Mouse (Mus musculus) forebrain, embryonic 11.5 days (tissue): ENCODE results near the gene Unc13d. TPM values are rescaled to one million over a fixed set of nuclear protein-coding genes. Genes with fewer than 3 reads are reported as not detected.

ENCODE experiments used
- ATAC-seq: fragments of 200-750 bp; cut with Nextera tagmentation; replicated peaks from 2 replicates; pipeline ENCODE4 v1.8.0; 2017; ENCODE audit warnings: moderate TSS enrichment; ENCODE audit not compliant: low FRiP score
- DNase-seq: peaks from one replicate; pipeline ENCODE4 v3.0.0-alpha.2; 2017; ENCODE audit warnings: low spot score
- H3K27ac ChIP-seq: fragments of 300-500 bp; sonication (generic); 2 replicates; pipeline ENCODE4 v1.5.1; 2014; ENCODE audit warnings: low read depth, low read length
- H3K27me3 ChIP-seq: fragments of 300-500 bp; sonication (generic); 2 replicates; pipeline ENCODE4 v1.6.1; 2014; ENCODE audit warnings: mild to moderate bottlenecking, low read length, mixed read lengths; ENCODE audit not compliant: control insufficient read depth, insufficient read depth
- H3K36me3 ChIP-seq: fragments of 300-500 bp; sonication (generic); 2 replicates; pipeline ENCODE4 v1.6.1; 2014; ENCODE audit warnings: mild to moderate bottlenecking, low read length, moderate library complexity, mixed read lengths; ENCODE audit not compliant: control insufficient read depth, insufficient read depth
- H3K4me1 ChIP-seq: fragments of 300-500 bp; sonication (generic); replicated peaks from 2 replicates; pipeline ENCODE4 v1.6.1; 2014; ENCODE audit warnings: low read length, mixed read lengths; ENCODE audit not compliant: control insufficient read depth, insufficient read depth
- H3K4me2 ChIP-seq: fragments of 300-500 bp; sonication (generic); 2 replicates; pipeline ENCODE4 v1.6.1; 2014; ENCODE audit warnings: low read depth, mild to moderate bottlenecking, low read length, moderate library complexity, mixed read lengths; ENCODE audit not compliant: severe bottlenecking
- H3K4me3 ChIP-seq: fragments of 300-500 bp; sonication (generic); 2 replicates; pipeline ENCODE4 v1.5.1; 2014; ENCODE audit warnings: low read depth, low read length
- H3K9ac ChIP-seq: fragments of 300-500 bp; sonication (generic); 2 replicates; pipeline ENCODE4 v1.6.1; 2014; ENCODE audit warnings: low read length
- H3K9me3 ChIP-seq: fragments of 300-500 bp; sonication (generic); 2 replicates; pipeline ENCODE4 v1.6.1; 2016; ENCODE audit warnings: low read length, mixed read lengths; ENCODE audit not compliant: control insufficient read depth
- WGBS: fragments of 180-500 bp; shearing (Covaris S2); extraction: QIAGEN DNeasy Blood & Tissue Kit; methylation state at CpG from one replicate; pipeline ENCODE4 v1.1.7; 2014; 5-methylcytosine and 5-hydroxymethylcytosine counted together
- polyA plus RNA-seq: library from polyadenylated mRNA; unstranded; fragments of >200 nt; fragmentation: Nextera tagmentation; extraction: Ambion mirVana; gene quantifications from 2 replicates; pipeline ENCODE4 v1.2.1, GENCODE M21; 2014

Gene Unc13d
- polyA plus RNA-seq, 1 experiment from 2014 or later: 2.2 TPM

DNA sequence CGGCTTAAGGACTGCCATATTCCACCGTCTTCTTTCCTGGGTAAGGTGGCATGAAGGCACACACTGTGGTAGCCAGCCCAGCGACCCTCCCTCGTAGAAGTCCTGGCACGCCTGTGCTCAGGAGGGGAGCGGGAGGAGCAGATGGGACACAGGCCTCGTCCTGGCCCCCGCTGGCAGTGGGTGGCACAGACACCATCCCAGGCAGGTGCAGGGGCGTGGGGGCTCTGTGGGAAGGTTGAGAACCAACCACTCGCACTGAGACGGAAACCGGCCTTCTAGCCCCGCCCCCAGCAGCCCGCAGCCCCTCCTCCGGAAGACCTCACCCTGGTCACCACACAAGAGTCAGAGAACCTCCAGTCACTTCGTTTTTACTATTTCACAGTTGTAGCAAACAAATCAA, 460 bp upstream of the Unc13d start:
- peak overlapping the region; percentile 23; the same call in 1 of the 2 replicates for H3K9ac ChIP-seq
- no peaks in the 10 kb centered on the region for H3K27me3 ChIP-seq
- H3K4me1 ChIP-seq: peaks cover 8% of the 10 kb centered on the region
- peak; percentile 37; the same call in 1 of the 2 replicates for ATAC-seq
- peak overlapping the region; percentile 46 for H3K4me2 ChIP-seq
- peak; percentile 70 for DNase-seq
- H3K9me3 ChIP-seq: no peaks in the 10 kb centered on the region
- WGBS: 8% methylated on average over 16 of the region's 16 CpGs
- H3K36me3 ChIP-seq: peaks cover 12% of the 10 kb centered on the region
- peak overlapping the region; percentile 13; the same call in 1 of the 2 replicates for H3K4me3 ChIP-seq
- H3K27ac ChIP-seq: peak overlapping the region; percentile 13; the same call in 1 of the 2 replicates

DNA sequence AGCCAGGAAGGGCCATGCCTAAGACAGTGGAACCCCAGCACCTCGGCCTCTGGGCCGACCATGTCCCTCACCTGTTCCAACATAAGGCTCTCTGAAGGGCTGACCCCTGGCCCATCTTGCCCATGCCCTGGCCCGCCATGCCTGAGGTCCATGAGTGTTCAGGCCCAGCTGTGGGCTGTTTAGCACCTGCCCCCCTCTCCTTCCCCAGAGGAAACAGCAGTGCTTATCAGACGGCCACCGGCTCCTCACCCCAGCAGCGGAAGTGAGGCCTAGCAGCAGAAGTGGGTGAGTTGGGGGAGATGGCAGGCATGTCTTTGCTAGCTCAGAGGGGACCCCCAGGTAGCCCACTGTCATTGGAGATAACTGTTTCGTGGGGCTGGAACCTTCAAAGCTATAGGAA, 925 bp downstream of the Unc13d start:
- DNase-seq: no peak
- Histone ChIP-seq H3K4me3 (no peak overlapping the region), H3K36me3 (peaks cover 6% of the 10 kb centered on the region), H3K4me1 (peaks cover 8% of the 10 kb centered on the region), H3K9me3 (no peaks in the 10 kb centered on the region), H3K27ac (no peak overlapping the region), H3K27me3 (no peaks in the 10 kb centered on the region), H3K9ac (no peak overlapping the region), H3K4me2 (no peak overlapping the region)
- no peak for ATAC-seq
- 83% methylated on average over 7 of the region's 7 CpGs for WGBS

DNA sequence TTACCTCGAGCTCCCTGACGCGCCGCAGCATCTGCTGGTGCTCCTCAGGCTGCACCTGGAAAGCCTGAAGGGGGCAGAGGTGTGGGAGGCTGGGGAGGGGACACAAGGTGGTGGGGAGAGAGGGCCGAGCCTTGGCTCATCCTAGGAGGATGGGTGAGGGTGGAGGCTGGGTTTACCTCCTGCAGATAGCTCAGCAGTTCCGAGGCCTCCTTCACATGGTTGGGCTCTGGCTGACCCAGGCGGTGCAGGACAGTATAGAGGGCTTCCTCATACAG, 1.6 kb downstream of the Unc13d start:
- no peak overlapping the region for H3K4me2 ChIP-seq
- H3K4me3 ChIP-seq: no peak overlapping the region
- H3K9ac ChIP-seq: no peak overlapping the region
- H3K36me3 ChIP-seq: peaks cover 6% of the 10 kb centered on the region
- DNase-seq (no peak), ATAC-seq (no peak)
- no peaks in the 10 kb centered on the region for H3K27me3 ChIP-seq
- H3K4me1 ChIP-seq: peaks cover 8% of the 10 kb centered on the region
- H3K27ac ChIP-seq: no peak overlapping the region
- 65% methylated on average over 7 of the region's 7 CpGs for WGBS
- H3K9me3 ChIP-seq: no peaks in the 10 kb centered on the region

DNA sequence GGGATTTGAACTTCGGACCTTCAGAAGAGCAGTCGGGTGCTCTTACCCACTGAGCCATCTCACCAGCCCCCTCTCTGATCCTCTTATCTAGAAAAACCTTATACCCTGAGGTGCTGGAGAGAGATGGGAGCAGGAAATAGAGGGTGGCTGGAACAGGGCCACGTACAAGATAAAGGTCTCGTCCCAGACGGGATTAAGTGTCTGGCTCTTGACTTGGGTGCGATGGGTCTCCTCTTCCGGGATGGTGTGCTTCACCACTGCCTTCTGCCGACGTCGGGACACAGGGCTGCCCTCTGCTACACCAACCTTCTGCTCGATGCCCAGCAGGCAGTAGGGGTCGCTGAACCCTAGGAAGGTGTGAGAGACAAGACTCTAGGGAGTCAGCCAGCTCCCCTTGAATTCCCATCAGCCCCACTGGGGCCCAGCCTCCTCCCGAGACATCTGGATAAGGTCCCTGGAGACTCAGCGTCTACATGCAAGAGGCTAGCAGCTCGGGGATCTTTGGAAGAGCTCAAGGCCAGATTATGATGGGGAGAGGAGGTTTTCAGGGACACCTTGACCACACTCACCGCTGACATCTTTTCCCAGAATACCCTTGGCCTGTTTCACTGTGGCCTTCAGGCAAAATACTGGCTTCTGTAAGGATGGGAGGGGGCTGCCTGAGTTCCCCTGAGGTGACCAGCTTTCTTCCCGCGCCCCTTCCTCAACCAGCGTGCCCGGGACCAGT, 2.1 kb downstream of the Unc13d start:
- Histone ChIP-seq H3K36me3 (peaks cover 6% of the 10 kb centered on the region), H3K4me2 (no peak overlapping the region), H3K27me3 (no peaks in the 10 kb centered on the region), H3K4me1 (peaks cover 8% of the 10 kb centered on the region), H3K27ac (no peak overlapping the region), H3K9me3 (no peaks in the 10 kb centered on the region), H3K4me3 (no peak overlapping the region), H3K9ac (no peak overlapping the region)
- DNase-seq (no peak), ATAC-seq (no peak)
- 58% methylated on average over 20 of the region's 20 CpGs for WGBS

DNA sequence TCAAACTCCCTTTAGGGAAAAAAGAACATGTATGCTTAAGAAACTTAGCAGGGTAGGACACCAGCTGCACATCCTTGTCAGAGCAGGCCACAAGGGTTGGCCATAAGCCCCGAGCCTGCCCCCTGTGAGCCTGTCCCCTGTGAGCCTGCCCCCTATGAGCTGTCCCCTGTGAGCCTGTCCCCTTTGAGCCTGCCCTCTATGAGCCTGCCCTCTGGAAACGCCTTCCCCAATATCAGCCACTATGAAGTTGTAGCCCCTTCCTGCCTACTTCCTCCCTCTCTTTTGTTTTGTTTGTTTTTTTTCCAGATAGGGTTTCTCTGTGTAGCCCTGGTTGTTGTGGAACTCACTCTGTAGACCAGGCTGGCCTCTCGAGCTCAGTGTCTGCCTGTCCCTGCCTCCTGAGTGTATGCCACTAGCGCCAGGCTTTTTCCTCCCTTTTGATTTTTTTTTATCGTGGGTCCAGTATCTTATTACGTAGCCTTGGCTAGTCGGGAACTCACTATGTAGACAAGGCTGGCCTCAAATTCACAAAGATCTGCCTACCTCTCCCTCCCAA, 3.2 kb downstream of the Unc13d start:
- DNase-seq: no peak
- Histone ChIP-seq H3K27ac (no peak overlapping the region), H3K4me2 (no peak overlapping the region), H3K9ac (no peak overlapping the region), H3K9me3 (no peaks in the 10 kb centered on the region), H3K36me3 (no peaks in the 10 kb centered on the region; the same call in 1 of the 2 replicates), H3K27me3 (no peaks in the 10 kb centered on the region), H3K4me1 (peaks cover 8% of the 10 kb centered on the region), H3K4me3 (no peak overlapping the region)
- ATAC-seq: no peak
- 62% methylated on average over 7 of the region's 7 CpGs for WGBS

DNA sequence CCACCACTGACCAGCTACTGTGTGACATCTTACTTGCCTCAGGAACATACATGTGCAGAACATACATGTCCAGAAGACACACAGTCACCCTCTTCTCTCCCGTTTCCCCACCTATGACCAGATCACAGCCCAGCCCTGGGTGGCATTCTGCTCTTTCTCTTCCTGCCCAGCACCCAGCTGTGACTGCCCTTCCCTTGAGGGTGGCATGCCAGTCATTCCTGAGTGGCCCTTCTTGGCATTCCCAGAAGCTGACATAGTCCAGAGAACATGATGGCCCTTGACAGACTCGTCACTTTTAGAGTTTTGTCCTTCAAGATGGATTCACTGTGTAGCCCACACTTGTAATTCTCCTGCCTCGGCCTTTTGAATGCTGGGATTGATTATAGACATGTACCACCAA, 5.2 kb downstream of the Unc13d start:
- Histone ChIP-seq H3K36me3 (no peaks in the 10 kb centered on the region), H3K4me1 (no peaks in the 10 kb centered on the region), H3K9me3 (no peaks in the 10 kb centered on the region), H3K4me3 (no peak overlapping the region), H3K4me2 (no peak overlapping the region), H3K27ac (no peak overlapping the region), H3K9ac (no peak overlapping the region), H3K27me3 (no peaks in the 10 kb centered on the region)
- 85% methylated on average over 3 of the region's 3 CpGs for WGBS
- DNase-seq (no peak), ATAC-seq (no peak)

DNA sequence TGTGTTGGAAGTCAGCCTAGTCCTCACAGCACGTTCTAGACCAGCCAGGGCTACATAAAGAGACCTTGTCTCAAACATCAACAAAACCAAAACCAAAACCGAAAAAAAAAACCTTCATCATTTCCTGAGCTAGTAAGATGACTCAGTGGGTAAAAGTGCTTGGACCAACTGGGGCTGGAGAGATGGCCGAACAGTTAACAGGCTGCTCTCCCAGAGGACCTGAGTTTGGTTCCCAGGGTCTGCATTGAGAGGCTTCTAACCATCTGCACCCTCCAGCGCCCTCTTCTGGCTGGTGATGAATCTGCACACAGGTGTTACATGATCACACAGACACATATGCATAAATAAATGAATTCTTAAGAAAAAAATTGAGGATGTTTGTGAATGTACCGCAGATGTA, 6.3 kb downstream of the Unc13d start:
- no peaks in the 10 kb centered on the region for H3K9me3 ChIP-seq
- H3K4me3 ChIP-seq: no peak overlapping the region
- ATAC-seq (no peak), DNase-seq (no peak)
- H3K4me1 ChIP-seq: no peaks in the 10 kb centered on the region
- no peaks in the 10 kb centered on the region for H3K36me3 ChIP-seq
- no peaks in the 10 kb centered on the region for H3K27me3 ChIP-seq
- H3K4me2 ChIP-seq: no peak overlapping the region
- 68% methylated on average over 5 of the region's 5 CpGs for WGBS
- no peak overlapping the region for H3K27ac ChIP-seq
- H3K9ac ChIP-seq: no peak overlapping the region

DNA sequence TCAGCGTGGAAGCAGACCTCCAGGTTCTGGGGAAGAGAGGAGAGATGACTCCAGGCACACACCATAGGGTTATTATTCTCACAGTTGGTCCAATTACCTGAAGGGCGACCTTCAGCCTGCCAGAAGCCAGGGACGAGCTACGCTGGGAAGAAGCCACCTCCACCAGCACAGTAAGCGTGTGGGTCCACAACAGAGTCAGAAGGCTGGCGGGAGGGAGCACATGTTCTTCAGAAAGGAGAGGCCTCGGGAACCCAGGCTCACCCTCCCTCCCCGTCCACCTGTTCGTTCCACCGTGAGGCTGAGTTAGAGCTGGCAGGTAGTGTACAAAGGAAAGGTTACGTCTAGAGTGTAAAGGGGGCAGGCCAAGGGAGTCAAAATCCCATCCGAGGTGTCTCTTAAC, 12.4 kb downstream of the Unc13d start:
- DNase-seq (no peak), ATAC-seq (no peak)
- no peak overlapping the region for H3K4me2 ChIP-seq
- no peaks in the 10 kb centered on the region for H3K9me3 ChIP-seq
- H3K36me3 ChIP-seq: no peaks in the 10 kb centered on the region; the same call in 1 of the 2 replicates
- H3K4me1 ChIP-seq: no peaks in the 10 kb centered on the region
- H3K27ac ChIP-seq: no peak overlapping the region
- H3K4me3 ChIP-seq: no peak overlapping the region
- H3K9ac ChIP-seq: no peak overlapping the region
- H3K27me3 ChIP-seq: no peaks in the 10 kb centered on the region
- 90% methylated on average over 12 of the region's 12 CpGs for WGBS
